Mouse (Mus musculus) heart, adult 18-20 months (tissue): ENCODE data around the gene Kmt5b. TPM values are rescaled to one million over a fixed set of nuclear protein-coding genes. Genes with fewer than 3 reads are reported as not detected.

Source experiments
- total RNA-seq, 2 experiments: library from RNA; stranded (reverse); gene quantifications; 2 replicates each; pipeline ENCODE4 v1.2.3; 2021

The Kmt5b gene
- total RNA-seq, 2 experiments from 2014 or later: 27.2 to 29.3 TPM

Other genes starting within 250 kb of the Kmt5b start
- 10 to 100 TPM; 69.6 to 70.7 TPM for gene Ppp6r3, start 191.7 kb upstream of the Kmt5b start, total RNA-seq
- gene Lrp5, start 80.9 kb upstream of the Kmt5b start, total RNA-seq: 10 to 100 TPM; 46.5 to 49.3 TPM
- gene 1810055G02Rik, start 59.1 kb upstream of the Kmt5b start, total RNA-seq: 1 to 10 TPM; 5.5 to 8.3 TPM
- 10 to 100 TPM; 11.8 to 15.5 TPM for gene Chka, start 84.4 kb downstream of the Kmt5b start, total RNA-seq
- gene Tcirg1, start 139.7 kb downstream of the Kmt5b start, total RNA-seq: 1 to 10 TPM; 8.0 to 9.2 TPM
- 100 to 1,000 TPM; 489 to 502 TPM for gene Ndufs8, start 145.4 kb downstream of the Kmt5b start, total RNA-seq
- gene Aldh3b1, start 162.4 kb downstream of the Kmt5b start, total RNA-seq: 1 to 10 TPM; 1.3 to 2.0 TPM
- gene Unc93b1, start 167.8 kb downstream of the Kmt5b start, total RNA-seq: 10 to 100 TPM; 17.7 to 23.9 TPM
- under 1 TPM; 0.28 to 0.30 TPM for gene Aldh3b3, start 191.2 kb downstream of the Kmt5b start, total RNA-seq
- gene Aldh3b2, start 204.9 kb downstream of the Kmt5b start, total RNA-seq: under 1 TPM; 0.22 to 0.98 TPM
- 10 to 100 TPM; 24.3 to 28.5 TPM for gene Acy3, start 219.1 kb downstream of the Kmt5b start, total RNA-seq
- not detected for gene Tbx10, start 225.3 kb downstream of the Kmt5b start, total RNA-seq
- 100 to 1,000 TPM; 162 to 166 TPM for gene Nudt8, start 233.2 kb downstream of the Kmt5b start, total RNA-seq
- gene Gm49405, start 233.2 kb downstream of the Kmt5b start, total RNA-seq: 1 to 10 TPM in 1 of 2 experiments, under 1 TPM in 1; 0.84 to 1.1 TPM
- gene Doc2g, start 235.9 kb downstream of the Kmt5b start, total RNA-seq: 100 to 1,000 TPM; 241 to 281 TPM
- gene Ndufv1, start 245.4 kb downstream of the Kmt5b start, total RNA-seq: 1,000 to 10,000 TPM; 1,128 to 1,150 TPM